Mouse (Mus musculus): ENCODE data around the gene Eid2.
A peak's percentile ranks its signal among the peaks of the same experiment; 100 is the strongest.
"Not testable (repeated sequence)": the region's sequence is repeated elsewhere in the genome, so short reads cannot be mapped to it uniquely, and the experiment has no call there.

Gene Eid2

DNA sequence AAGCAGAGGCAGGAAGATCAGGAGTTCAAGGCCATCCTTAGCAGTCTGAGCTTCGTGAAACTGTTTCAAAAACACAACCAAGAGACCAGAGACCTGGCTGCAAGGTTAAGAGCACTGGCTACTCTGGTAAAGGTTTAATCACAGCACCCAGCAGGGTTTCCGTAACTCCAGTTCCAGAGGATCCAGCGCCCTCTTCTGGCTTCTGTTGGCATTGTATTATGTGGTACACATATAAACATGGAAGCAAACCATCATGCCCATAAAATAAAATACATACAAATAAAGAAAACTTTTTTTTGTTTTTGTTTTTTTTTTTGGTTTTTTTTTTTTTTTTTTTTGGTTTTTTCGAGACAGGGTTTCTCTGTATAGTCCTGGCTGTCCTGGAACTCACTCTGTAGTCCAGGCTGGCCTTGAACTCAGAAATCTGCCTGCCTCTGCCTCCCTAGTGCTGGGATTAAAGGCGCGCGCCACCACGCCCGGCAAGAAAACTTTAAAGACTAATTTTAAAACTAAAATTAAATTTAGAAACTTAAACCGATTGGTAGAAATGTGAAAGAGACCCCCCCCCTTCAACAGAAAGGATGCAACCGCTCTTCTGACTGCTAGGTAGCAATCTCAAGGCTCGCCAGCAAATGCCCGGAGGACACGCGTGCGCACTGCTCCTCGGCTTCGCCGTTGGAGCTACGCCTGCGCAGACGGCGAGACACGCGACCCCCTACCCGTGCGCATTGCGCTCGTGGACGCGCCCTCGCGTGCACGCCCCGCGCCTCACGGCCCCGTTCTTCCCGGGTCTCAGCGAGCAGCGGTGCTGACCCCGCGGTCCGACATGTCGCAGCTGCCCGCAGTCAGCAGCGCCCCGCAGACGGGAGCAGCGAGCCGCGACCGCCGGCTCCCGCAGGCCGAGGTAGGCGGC lies at the start of gene Eid2:
TSS of gene Eid2 (plus strand) at position 753 of the 913 bp plus-strand sequence.
- DNase-seq, result peak; percentile 96

DNA sequence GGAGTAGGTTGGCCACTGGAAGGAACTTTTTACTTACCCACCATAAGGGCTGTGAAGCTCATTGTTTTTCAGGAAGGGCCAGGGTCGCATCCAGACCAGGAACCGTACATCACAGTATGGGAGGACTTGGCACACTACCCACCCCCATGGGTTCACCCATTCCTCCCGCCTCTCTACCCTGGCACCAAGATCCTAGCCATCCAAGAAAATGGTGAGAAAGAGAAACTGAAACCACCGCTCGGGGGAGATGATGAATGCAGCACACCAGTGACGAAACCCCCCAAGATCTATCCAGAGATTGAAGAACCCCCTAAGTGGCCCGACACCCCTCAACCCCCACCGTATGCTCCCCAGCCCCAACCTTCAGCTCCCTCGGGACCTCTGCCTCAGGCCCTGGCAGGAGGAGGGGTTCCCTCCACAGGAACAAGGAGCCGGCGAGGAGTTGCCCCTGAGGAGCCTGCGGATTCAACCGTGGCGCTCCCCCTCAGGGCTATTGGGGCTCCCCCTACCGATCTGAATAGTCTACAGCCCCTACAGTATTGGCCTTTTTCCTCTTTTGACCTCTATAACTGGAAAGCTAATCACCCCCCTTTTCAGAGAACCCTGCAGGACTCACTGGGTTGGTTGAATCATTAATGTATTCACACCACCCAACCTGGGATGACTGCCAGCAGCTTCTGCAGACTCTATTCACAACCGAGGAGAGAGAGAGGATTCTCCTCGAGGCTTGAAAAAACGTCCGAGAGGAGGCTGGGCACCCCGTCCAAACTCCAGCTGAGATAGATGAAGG lies 48.5 kb upstream of the Eid2 start:
- not testable (repeated sequence) for DNase-seq

DNA sequence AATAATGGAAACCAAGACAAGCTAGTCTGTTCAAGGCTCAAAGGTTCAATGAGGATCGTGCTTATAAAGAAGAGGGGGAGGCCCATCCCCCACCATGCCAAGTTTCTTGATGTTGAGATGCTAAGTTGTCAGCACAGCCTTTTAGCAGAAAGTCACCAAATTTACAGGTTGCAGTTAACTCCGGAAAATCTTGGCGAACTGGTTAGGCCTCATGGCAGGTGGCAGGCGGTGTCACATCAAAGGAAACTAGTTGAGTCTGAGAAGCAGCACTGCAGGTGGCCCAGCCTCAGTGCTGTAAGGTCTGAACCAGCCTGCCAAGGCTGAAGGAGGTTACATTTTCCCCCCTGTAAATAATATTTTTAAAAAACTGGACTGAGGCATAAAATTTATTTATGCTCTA lies 40.8 kb upstream of the Eid2 start:
- not testable (repeated sequence) for DNase-seq

DNA sequence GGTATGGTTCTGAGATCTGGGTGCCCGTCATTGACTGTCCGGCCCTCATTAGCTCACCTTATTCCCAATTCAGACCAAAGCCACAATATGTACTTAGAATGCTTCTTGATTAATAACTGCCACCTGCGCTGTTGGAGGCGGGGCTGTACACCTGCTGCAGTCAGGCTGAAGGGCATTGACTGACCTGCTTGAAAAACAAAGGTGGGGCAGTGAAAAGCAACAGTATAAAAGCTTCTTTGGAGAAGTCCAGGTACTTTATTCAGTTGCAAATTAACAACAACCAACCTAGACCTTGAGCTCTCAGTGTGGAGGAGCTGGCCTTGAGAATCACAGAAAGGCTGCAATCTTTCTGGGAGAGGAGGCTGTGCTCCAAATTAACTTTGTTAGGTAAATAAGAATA lies 40.3 kb upstream of the Eid2 start:
- DNase-seq, result not testable (repeated sequence)

DNA sequence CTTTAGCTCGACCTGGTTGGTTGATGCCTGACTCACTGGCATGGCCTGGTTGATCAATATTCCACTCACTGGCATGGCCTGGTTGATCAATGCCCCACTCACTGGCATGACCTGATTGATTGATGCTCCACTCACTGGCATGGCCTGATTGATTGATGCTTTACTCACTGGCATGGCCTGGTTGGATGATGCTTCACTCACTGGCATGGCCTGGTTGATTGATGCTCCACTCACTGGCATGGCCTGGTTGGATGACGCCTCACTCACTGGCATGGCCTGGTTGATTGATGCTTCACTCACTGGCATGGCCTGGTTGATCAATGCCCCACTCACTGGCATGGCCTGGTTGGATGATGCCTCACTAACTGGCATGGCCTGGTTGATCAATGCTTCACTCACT lies 23.7 kb upstream of the Eid2 start:
- not testable (repeated sequence) for DNase-seq

DNA sequence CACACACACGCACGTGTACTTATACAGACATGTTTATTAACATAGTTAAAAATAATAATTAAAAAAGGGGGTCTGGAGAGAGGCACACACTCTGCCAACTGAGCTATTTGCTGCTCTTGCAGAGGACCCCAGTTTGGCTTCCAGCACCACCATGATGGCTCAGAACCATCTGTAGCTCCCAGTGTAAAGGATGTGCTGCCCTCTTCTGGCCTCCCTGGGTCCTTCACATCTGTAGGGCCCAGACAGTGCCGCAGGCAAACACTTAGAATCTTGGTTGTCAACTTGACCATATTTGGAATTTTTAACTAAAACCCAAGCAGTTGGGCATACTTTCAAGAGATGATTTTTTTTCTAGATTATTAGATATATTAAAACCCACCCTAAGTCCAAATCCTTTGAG lies 18.7 kb upstream of the Eid2 start:
- DNase-seq, result no peak

DNA sequence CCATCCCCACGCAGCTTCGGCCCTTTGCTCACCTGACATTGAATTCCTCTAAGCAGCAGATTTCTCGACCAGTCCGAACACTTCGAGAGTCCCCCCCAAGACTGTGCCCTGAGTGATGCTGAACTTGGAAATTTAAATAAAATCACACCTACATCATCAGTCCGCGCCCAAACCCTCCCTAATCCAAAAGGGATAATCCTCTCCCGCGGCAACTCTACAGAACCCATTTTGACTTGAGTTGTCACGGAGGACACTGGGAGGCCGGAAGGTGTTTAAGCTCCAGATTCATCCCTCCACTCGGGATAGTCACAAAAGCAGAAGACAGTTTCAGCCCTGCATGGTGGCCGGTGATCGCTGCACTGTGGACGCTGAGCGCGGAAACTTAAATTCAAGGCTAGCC lies 15.7 kb upstream of the Eid2 start:
- no peak for DNase-seq

DNA sequence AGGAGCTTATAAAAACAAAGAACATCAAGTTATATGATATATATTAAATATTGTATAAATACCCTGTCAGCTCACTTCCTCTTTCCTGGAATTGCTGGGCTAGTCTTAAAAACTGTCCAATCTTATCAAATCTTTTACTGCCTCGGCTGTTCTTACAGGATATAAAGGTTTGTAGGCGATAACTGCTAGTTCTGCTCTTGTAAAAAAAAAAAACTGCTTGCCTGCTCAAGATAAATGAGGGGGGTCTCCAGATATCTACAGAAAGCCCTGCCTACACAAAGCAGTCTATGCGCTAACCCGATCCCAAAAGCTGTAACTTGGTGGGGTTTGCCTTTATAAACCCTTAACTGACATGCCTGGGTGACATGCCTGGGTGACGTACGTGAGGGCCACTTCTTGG lies 13.1 kb upstream of the Eid2 start:
- DNase-seq, result no peak

DNA sequence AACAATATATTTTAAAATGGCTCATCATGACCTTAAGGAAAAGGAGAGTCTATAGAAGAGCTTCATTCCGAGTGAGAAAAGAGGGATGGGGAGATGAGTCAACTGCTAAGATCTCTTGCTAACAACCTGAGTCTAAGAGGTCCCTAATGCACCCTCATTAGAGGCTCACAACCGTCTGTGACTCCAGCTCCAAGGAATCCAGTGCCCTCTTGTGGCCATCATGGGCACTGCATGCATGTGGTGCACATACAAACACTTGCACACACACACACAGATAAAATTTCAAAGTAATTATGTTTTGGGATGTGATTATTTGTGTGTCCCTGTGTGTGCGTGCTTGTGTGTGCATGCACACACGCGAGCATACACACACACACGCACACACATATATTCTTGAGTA lies 12.2 kb upstream of the Eid2 start:
- no peak for DNase-seq

DNA sequence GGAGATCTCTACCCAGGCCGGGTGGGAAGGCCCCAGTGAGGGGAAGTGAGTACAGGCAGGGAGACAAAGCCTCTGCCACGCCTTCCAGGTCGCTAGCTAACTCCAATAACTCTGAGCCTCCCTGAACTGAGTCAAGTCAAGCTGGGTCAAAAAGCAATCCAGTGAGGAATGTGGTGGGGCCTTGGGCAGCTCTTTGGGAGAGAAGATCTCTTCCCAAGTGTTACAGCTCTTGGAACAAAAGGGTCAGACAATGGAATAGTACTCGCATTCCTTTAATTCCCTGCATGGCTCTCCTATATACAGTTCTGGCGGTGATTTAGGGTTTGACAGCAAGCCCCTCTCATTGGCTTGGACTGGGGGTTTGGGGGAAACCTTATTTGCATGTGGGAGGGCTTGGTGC lies 4.8 kb upstream of the Eid2 start:
- DNase-seq, result no peak

DNA sequence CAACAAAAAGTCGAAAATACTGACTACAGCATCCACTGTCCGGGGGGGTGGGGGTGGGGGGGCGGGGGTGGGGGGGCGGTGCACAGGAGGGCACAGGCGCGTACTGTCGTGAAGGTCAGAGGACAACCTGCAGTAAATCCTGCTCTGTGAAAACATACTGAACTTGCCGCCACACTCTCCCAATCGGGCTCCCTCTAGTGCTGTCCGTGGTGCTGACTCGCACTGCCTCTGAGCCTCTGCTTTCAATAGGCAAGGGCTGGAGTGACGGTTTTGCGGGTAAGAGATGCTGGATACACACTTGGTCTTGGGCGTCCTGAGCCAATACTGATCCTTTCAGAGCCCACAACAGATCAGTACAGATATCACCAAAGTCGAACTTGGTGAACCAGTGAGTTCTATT lies 3.9 kb upstream of the Eid2 start:
- peak; percentile 87 for DNase-seq

DNA sequence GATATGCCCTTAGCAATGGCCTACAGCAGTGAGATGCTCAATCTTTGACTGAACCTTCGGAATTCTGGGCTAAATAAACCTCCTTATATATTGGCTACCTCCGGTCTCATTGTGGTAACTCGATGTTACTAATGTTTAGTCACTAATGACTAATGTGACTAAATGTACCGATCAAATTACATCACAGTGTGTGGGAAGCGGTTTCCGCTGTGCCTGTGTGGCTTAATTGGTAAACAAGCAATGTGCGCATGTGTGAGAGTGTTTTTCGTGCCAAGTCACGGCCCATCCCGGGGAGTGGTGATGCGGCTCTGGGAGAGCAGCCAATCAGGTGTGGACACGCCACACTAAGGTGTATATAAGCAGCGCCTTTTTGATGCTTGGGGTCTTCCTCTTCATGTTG lies 2.3 kb upstream of the Eid2 start:
- DNase-seq, result no peak

DNA sequence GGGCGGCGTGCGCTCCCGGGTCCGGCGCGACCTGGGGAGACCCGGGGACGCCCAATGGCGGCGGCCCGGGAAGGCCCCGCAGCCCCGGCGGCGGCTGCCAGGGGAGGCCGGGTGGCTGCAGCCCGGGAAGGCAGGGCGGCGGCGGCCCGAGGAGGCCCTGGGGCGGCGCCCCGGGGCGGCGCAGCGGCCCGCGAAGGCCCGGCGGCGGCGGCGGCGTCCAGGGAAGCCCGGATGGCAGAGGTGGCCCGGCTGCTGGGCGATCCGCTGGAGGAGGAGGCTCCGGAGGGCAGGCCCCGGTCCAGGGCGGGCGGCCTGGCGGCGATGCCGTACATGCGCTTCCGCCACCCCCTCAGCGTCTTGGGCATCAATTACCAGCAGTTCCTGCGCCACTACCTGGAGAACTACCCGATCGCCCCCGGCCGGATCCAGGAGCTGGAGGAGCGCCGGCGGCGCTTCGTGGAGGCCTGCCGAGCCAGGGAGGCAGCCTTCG lies 406 bp downstream of the Eid2 start:
- peak; percentile 76 for DNase-seq

DNA sequence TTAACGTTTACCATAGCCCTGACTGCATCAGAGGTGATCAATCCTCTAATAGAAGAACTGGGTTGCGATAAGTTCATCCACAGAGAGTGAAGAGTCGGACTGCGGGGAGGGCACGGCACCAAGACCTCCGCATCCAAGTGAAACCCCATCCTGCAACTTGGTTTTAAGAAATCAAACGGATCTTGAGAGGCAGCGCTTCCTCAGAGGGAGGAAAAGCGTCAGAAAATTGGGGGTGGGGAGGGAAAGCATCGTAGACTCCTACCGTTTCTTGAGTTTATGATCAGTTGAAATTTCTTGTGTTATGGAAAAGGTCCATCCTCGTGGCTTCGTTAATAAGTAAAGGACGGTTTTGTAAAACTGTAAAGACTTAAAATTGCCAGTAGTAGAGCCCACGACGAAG lies 895 bp downstream of the Eid2 start:
- no peak for DNase-seq

DNA sequence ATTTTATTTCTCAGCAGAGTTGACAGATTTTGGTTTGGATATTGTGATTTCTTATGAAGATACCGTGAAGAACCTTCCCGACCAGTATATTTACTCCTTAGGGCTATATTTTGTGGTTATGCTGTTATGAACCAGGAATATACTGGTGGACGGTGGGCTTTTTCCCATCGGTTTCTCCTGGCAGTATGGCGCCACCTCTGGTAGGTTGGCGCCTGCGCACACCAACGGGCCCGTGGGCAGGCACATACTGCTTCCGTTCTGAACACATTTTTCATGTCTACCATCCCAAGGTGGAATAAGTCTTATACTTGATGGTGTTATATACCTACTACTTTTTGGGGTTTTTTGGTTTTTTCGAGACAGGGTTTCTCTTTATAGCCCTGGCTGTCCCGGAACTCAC lies 1.7 kb downstream of the Eid2 start:
- no peak for DNase-seq

DNA sequence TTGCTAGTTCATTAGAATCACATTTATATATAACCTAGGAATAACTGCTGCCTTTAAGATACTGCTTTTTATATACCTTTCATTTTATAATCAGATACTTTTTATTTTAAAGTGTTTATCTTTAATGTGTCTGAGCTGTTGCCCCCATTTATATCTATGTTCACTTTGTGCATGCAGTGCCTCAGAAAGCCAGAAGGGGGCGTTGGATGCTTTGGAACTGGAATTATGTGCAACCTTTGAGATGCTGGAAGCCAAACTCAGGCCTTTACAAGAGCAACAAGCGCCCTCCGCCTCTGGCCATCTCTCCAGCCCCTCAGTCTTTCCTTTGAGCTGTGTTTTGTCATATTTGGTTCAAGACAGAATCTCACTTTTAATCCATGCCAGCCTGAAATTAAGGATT lies 4.1 kb downstream of the Eid2 start:
- DNase-seq, result no peak

DNA sequence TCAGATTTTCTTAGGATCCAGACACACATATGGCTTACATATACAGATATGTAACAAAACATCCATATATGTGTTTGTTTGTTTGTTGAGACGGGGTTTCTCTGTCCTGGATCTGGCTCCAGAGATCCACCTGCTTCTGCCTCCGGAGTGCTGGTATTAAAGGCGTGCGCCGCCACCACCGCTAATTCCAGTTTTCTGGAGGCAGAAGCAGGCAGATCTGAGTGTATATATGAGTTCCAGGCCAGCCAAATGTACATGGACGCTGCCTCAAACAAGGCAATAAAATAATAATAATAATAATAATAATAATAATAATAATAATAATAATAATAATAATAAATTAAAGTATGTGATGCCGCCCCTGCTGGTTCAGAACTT lies 9.5 kb downstream of the Eid2 start:
- no peak for DNase-seq

DNA sequence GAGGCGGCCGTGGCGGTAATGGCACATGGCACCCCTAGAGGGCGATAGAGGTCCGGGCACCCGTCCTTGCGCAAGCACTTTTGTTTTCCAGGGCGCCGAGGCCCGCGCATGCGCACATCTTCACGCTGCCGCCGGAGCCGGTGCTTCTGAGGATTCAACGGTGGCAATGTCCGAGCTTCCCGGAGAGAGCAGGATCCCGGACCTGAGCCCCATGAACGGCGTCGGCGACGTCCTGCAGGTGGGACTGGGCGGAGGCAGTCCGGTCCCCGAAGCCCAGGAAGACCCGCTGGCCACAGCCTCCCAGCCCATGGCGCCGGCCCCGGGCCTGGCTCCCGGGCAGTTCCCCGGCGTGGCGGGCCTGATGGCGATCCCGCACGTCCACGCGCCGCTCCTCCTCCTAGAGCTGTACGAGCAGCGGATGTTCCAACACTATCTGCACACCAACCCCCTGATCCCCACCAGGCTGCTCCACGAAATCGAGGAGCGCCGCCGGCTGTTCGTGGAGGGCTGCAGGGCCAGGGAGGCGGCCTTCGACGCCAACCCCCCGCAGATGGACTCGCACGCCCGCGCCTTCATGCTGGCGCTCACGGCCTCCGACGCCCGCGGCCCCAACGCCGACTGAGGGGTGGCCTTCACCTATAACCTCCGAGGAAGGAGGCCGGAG lies 10.1 kb downstream of the Eid2 start, which contains the start of gene Eid2b:
TSS of gene Eid2b (plus strand) at position 125 of the 664 bp plus-strand sequence.
- peak; percentile 93 for DNase-seq

DNA sequence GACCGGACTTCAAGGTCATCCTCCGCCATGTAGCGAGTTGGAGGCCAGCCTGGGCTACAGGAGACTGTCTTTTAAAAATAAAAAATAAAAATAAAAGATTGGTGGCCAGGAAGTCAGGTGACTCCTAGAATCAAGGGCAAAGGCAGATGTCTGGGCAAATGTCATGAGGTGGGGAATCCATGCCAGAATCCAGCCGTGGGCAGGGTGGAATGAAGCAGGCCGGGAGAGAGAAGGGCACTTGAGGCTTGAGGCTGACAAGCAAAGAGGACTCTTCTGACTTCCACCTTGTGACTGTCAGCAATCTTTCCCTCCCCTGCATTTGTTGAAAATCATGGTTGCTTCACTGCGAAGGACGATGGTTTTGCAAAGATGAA lies 10.6 kb downstream of the Eid2 start:
- no peak for DNase-seq

DNA sequence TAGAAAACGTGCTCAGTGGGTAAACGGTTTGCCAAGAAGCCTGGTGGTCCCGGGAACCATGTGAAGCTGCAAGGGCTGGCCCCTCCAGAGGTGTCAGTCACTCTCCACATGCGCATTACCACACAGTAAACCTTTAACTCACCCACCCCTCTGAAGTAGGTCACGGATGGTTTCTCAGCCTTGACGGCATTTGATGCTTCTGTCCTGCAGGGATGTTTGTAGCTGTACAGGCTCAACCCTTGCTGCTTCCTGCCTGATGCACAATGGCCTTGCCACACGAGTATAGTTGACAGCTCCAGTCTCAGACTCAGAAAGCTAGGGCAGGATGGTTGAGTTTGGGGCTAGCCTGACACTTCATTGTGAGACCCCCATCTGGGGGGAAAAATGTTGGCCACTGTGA lies 12.9 kb downstream of the Eid2 start:
- no peak for DNase-seq

DNA sequence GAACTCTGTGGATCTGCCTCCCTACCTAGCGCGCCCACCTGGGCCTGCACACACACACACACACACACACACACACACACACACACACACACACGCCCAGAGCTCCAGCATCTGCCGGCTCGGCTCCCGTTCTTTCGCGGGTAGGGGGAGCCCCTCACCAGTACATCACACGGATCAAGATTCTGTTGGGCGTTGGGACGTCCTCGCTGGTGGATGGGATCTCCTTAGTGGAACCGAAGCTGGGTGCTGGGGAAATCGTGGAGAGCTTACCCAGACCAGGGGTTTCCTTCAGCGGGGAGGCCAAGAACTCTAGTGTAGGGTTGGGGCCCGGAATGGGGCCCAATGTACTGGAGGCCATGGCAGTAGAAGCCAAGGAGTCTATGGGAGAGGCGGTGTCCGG lies 22.5 kb downstream of the Eid2 start:
- peak; percentile 61 for DNase-seq

DNA sequence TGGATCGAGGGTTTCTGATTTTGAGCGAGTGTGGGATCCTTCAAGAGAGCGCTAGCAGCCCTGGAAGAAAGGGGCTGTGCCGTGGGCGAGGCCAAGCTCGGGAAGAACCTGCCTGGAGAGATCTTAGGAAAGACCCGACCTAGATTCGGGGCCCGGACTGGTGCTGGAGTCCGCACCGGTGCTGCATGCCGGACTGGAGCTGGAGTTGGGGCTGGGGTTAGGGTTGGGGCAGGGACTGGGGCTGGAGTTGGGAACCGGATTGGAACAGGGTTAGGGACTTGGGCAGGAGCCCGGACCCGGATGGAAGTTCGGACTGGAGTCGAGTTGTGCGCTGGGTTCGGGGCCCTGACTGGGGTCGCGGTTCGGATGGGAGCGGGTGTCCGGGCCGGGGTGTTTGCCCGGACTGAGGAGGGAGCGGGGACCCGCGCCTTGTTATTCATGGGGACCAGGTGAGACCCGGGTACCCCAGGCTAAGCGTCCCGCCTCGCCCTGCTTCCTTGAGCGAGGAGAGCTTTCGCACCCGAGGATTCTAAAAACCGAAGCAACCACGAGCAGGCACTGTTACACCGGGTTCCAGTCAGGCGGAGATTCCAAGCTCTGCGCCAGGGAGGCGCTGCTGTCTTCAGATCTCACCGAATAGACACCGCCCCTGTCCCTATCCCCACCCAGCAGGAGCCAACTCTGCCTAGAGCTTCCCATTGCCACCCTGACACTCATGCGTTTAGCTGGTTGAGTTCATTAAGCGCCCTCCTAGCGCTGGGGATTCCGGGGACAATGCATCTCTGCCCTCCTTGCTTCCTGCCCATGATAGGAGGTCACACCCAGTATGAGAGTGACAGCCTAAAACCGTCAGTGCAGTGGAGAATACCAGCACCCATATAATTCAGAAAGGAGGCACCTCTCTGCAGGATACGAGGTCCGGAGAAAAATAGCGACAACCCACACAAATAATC lies 23.2 kb downstream of the Eid2 start, which contains the start of gene Selenov:
TSS of gene Selenov (minus strand) at position 549 of the 953 bp plus-strand sequence.
- peak; percentile 67 for DNase-seq

All from embryo, embryonic 11 days (tissue).